Mouse (Mus musculus) monocyte, adult 5-6 weeks (primary cell): ENCODE measurements around the gene Gpha2. TPM values are rescaled to one million over a fixed set of nuclear protein-coding genes. Genes with fewer than 3 reads are reported as not detected.

Experiments used
- ATAC-seq: fragments of 153-309, 156-312 bp; replicated peaks from 2 replicates; pipeline ENCODE4 v1.8.0; 2017; ENCODE audit warnings: mild to moderate bottlenecking; ENCODE audit not compliant: low TSS enrichment, insufficient number of reproducible peaks, severe bottlenecking, poor library complexity, low FRiP score
- total RNA-seq: library from RNA; stranded (forward); fragments of 200-1000, 200-491, 200-594 nt; gene quantifications from 3 replicates; pipeline ENCODE4 v1.2.3, GENCODE M21; 2017

Gene Gpha2
- total RNA-seq, 1 experiment from 2014 or later = not detected

DNA sequence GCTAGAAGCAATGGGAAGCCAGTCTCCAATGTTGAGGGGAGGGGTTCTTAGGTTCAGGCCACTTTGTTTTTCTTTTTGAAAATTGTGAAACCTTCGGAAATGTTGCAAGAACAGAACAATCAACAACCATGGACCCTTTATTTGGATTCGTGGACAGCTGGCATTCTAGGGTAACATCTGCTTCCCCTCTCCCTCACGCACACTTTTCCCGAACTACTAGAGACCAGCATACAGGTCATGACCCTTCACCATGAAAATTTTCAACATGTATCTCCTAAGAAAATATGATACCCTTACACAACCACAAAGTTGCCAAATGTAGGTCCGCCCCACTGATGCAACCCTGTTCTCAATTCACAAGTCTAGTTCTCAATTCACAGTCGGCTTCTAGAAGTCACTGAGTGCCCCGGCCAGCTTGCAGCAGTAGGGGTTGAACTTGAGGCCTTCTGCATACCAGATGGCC is 42.5 kb downstream of the Gpha2 start:
- ATAC-seq = peak; percentile 70

DNA sequence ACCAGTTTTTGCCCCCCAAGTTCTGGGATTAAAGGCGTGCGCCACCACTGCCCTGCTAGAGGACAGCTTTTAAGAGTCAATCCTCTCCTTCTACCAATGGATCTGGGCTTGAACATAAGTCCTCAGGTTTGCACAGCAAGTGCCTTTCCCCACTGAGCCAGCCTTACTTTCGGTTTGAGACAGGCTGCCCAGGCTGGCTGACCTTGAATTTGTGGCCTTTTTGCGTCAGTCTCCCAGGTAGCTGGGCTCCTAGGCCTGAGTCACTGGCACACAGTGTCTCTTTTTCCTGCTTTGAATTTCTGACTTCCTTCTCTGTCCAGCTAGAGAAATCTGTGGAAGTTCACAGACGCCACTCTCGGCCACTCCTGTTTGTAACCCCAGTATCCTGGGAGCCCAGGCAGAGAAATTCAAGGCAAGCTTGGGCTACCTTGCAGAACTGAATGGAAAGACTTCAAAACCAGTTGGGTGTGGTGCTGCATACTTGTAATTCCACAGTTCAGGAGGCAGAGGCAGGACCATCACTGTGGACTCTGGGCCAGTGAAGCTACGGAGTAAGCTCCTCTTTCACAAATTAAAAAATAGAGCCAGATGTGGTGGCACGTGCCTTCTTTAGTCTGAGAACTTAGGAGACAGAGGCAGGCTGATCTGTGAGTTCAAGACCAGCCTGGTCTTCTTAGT is 43.8 kb downstream of the Gpha2 start:
- ATAC-seq = no peak

DNA sequence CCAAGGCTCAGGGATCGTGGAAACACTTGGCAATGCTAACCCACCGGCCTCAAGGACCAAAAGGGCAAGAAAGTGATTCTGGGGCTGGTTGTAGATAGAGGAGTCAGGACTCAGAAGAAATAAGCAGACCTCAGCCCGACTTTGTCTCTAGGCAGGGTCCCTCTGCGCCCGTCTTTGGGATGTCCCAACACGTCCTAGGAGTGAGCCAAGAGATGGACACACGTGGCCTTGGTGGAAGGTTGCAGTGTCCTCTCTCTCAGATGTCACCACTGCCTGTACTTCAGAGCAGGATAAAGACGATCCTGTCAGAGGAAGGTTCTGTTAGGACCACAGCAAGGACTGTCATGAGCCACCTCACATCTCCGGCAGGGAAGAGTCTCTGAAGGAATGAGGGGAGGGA is 44.5 kb downstream of the Gpha2 start:
- no peak for ATAC-seq

- ATAC-seq = no peak
These were observed 45.0 kb downstream of the Gpha2 start for GRCm38 (mm10) chr19:6271206-6271605.

GRCm38 (mm10) chr19:6272053-6272452 is 45.9 kb downstream of the Gpha2 start:
- no peak for ATAC-seq

DNA sequence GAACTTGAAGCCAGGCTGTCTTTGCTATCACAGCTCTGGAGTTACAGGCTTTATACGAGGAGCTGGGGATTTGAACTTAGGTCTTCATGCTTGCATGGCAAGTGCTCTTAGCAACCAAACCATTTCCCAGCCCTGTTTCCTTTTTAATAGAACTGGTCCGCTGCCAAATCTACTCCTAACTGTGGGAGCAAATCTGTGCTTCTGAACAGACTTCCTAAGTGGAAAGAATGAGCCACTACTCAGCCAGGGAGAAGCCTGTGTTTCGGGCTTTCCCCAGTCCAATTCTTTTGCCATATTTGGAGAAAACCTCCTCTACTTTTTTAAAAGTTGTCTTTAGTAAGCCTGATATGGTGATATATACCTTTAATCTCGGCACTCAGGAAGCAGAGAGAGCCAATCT is 46.6 kb downstream of the Gpha2 start:
- ATAC-seq = no peak

DNA sequence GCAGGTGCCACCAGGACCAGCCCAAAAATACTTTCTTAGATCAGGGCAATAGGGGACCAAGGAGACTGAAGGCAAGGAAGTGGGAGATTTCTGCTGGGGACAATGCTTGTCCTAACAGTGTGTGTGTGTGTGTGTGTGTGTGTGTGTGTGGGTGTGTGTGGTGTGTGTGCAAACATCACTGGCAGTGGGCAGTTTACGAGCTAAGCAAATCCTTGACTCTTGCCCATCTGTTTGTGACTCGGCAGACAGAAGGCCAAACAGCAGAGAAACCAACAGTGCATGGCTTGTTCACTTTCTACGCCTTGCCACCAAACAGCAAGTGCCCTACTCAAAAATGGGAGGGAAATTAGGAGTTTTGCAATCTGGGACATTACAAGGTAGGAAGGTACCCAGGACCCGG is 47.4 kb downstream of the Gpha2 start:
- no peak for ATAC-seq

GRCm38 (mm10) chr19:6273998-6274608 is 47.9 kb downstream of the Gpha2 start:
- no peak for ATAC-seq

GRCm38 (mm10) chr19:6275740-6276389 is 49.7 kb downstream of the Gpha2 start:
- ATAC-seq = peak; percentile 45

DNA sequence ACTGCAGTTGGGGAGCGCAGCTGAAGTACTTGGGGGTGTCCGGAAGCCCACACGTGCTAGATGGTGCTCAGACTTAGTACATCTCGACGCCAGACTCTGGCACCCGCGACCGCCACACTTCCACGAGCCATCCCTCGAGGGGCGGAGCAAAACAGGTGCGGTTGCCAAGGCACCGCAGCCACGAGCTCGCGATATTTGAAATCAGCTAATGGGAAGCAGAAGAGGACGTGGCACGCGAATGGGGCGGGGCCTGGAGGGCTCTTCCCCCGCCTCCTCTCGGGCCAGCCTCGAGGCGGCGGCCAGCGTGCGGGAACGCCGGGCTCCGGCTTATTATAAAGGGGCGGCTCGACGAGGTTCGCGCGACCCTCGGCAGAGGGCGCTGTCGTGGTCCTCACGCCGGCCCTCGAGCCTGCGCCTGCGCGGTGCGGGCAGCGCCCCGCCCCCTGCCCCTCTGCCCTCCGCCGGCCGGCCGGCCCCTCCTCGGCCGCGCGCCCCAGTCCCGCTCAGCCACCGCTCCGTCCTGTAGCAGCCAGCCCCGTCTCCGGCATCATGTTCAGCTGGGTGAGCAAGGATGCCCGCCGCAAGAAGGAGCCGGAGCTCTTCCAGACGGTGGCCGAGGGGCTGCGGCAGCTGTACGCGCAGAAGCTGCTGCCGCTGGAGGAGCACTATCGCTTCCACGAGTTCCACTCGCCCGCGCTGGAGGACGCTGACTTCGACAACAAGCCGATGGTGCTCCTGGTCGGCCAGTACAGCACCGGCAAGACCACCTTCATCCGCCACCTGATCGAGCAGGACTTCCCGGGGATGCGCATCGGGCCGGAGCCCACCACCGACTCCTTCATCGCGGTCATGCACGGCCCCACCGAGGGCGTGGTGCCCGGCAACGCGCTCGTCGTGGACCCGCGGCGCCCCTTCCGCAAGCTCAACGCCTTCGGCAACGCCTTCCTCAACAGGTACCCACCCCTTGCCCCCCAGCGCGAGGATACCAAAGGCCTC is 50.5 kb downstream of the Gpha2 start, which contains the start of gene Ehd1:
Gene Ehd1, plus strand, starts transcription at position 300 of the 996 bp plus-strand sequence.
- peak; percentile 77 for ATAC-seq

Other genes starting within 250 kb of the Gpha2 start
- gene Slc22a20, start 240.2 kb upstream of the Gpha2 start, total RNA-seq = not detected in 3 replicates
- 45.8 to 78.2 TPM (median 59.2 TPM) in 3 replicates for gene Capn1, start 210.5 kb upstream of the Gpha2 start, total RNA-seq
- 7.7 to 16.8 TPM (median 11.2 TPM) in 3 replicates for gene Syvn1, start 179.8 kb upstream of the Gpha2 start, total RNA-seq
- gene Mrpl49, start 168.6 kb upstream of the Gpha2 start, total RNA-seq = 10.1 to 30.8 TPM (median 29.6 TPM) in 3 replicates
- gene Fau, start 168.5 kb upstream of the Gpha2 start, total RNA-seq = 2,354 to 3,035 TPM (median 2,719 TPM) in 3 replicates
- 4.8 to 9.3 TPM (median 8.4 TPM) in 3 replicates for gene Znhit2, start 165.2 kb upstream of the Gpha2 start, total RNA-seq
- 5.5 to 18.5 TPM (median 8.9 TPM) in 3 replicates for gene Tm7sf2, start 158.0 kb upstream of the Gpha2 start, total RNA-seq
- gene Vps51, start 149.1 kb upstream of the Gpha2 start, total RNA-seq = 61.1 to 80.8 TPM (median 75.6 TPM) in 3 replicates
- not detected in 3 replicates for gene Tmem262, start 146.3 kb upstream of the Gpha2 start, total RNA-seq
- 0.43 TPM in 1 of 3 replicates, not detected in the others for gene Gm28374, start 144.1 kb upstream of the Gpha2 start, total RNA-seq
- gene Zfpl1, start 141.4 kb upstream of the Gpha2 start, total RNA-seq = 29.3 to 49.8 TPM (median 34.6 TPM) in 3 replicates
- gene Cdca5, start 141.4 kb upstream of the Gpha2 start, total RNA-seq = 0.49 to 0.76 TPM (median 0.75 TPM) in 3 replicates
- gene AC131692.1, start 132.0 kb upstream of the Gpha2 start, total RNA-seq = 1.4 TPM in 1 of 3 replicates, not detected in the others
- 1.3 TPM in 1 of 3 replicates, not detected in the others for gene Naaladl1, start 120.6 kb upstream of the Gpha2 start, total RNA-seq
- 2.1 to 2.6 TPM (median 2.1 TPM) in 3 replicates for gene Sac3d1, start 107.7 kb upstream of the Gpha2 start, total RNA-seq
- 8.8 to 22.5 TPM (median 11.5 TPM) in 3 replicates for gene Snx15, start 98.1 kb upstream of the Gpha2 start, total RNA-seq
- 0.78 to 5.3 TPM (median 1.9 TPM) in 3 replicates for gene Batf2, start 85.4 kb upstream of the Gpha2 start, total RNA-seq
- gene Arl2, start 84.8 kb upstream of the Gpha2 start, total RNA-seq = 4.8 to 9.6 TPM (median 5.8 TPM) in 3 replicates
- gene Majin, start 42.0 kb upstream of the Gpha2 start, total RNA-seq = not detected in 3 replicates
- gene Ppp2r5b, start 9.5 kb downstream of the Gpha2 start, total RNA-seq = 15.6 to 22.7 TPM (median 18.0 TPM) in 3 replicates
- gene Atg2a, start 15.3 kb downstream of the Gpha2 start, total RNA-seq = 32.7 to 41.0 TPM (median 33.2 TPM) in 3 replicates
- 40.8 to 62.5 TPM (median 59.6 TPM) in 3 replicates for gene Ehd1, start 50.3 kb downstream of the Gpha2 start, total RNA-seq
- 1.9 to 4.3 TPM (median 2.2 TPM) in 3 replicates for gene Cdc42bpg, start 80.1 kb downstream of the Gpha2 start, total RNA-seq
- gene Men1, start 108.6 kb downstream of the Gpha2 start, total RNA-seq = 14.1 to 22.5 TPM (median 17.8 TPM) in 3 replicates
- 119 to 200 TPM (median 169 TPM) in 3 replicates for gene Map4k2, start 114.8 kb downstream of the Gpha2 start, total RNA-seq
- gene Sf1, start 137.3 kb downstream of the Gpha2 start, total RNA-seq = 222 to 393 TPM (median 317 TPM) in 3 replicates
- gene Pygm, start 158.0 kb downstream of the Gpha2 start, total RNA-seq = 4.5 to 17.7 TPM (median 7.7 TPM) in 3 replicates
- gene Rasgrp2, start 173.0 kb downstream of the Gpha2 start, total RNA-seq = 260 to 384 TPM (median 349 TPM) in 3 replicates
- gene Nrxn2, start 192.4 kb downstream of the Gpha2 start, total RNA-seq = not detected in 3 replicates